Mouse (Mus musculus) C2C12 (cell line): Measurements from ENCODE around the gene Prr12. TPM values are rescaled to one million over a fixed set of nuclear protein-coding genes. Genes with fewer than 3 reads are reported as not detected.
A peak's percentile ranks its signal among the peaks of the same experiment; 100 is the strongest.

Source experiments
- H3K27me3 ChIP-seq: one replicate; pipeline ENCODE4 v1.6.1; 2011; ENCODE audit not compliant: control insufficient read depth, insufficient read depth, insufficient read length
- H3K36me3 ChIP-seq: one replicate; pipeline ENCODE4 v1.6.1; 2011; ENCODE audit not compliant: control insufficient read depth, insufficient read depth
- H3K4me3 ChIP-seq: one replicate; pipeline ENCODE4 v1.5.1; 2011; ENCODE audit warnings: mild to moderate bottlenecking, control low read depth; ENCODE audit not compliant: poor library complexity, insufficient read depth, severe bottlenecking
- H3K79me2 ChIP-seq: one replicate; pipeline ENCODE4 v1.6.1; 2011; ENCODE audit not compliant: control insufficient read depth, insufficient read depth
- H3K79me3 ChIP-seq: one replicate; pipeline ENCODE4 v1.6.1; 2011; ENCODE audit warnings: low read depth, control low read depth
- H3ac ChIP-seq: one replicate; pipeline ENCODE3; 2011; ENCODE audit warnings: low read depth; ENCODE audit not compliant: control insufficient read depth, insufficient read length
- CEBPB ChIP-seq: IDR thresholded peaks from one replicate; pipeline ENCODE4 v1.6.1; 2011; ENCODE audit warnings: low read depth, mild to moderate bottlenecking, control low read depth, moderate library complexity
- CTCF ChIP-seq: IDR thresholded peaks from one replicate; pipeline ENCODE4 v1.5.1; 2011; ENCODE audit not compliant: control insufficient read depth, insufficient read depth, insufficient read length
- FOSL1 ChIP-seq: IDR thresholded peaks from one replicate; pipeline ENCODE4 v1.8.0; 2011; ENCODE audit warnings: mild to moderate bottlenecking, low read length; ENCODE audit not compliant: poor library complexity, insufficient read depth, severe bottlenecking
- MAX ChIP-seq: IDR thresholded peaks from one replicate; pipeline ENCODE4 v1.6.1; 2011; ENCODE audit warnings: mild to moderate bottlenecking, control low read depth
- MYOD1 ChIP-seq: IDR thresholded peaks from one replicate; pipeline ENCODE4 v1.6.1; 2011; ENCODE audit warnings: low read depth; ENCODE audit not compliant: control insufficient read depth, insufficient read length
- MYOG ChIP-seq: IDR thresholded peaks from one replicate; pipeline ENCODE4 v1.6.1; 2011; ENCODE audit not compliant: control insufficient read depth, insufficient read length; ENCODE audit errors: extremely low read depth
- USF1 ChIP-seq: IDR thresholded peaks from one replicate; pipeline ENCODE4 v1.6.1; 2011; ENCODE audit warnings: low read depth, mild to moderate bottlenecking, control low read depth, moderate library complexity
- polyA plus RNA-seq: library from polyadenylated mRNA; unstranded; fragments of >200 nt; fragmentation: generic; extraction: Trizol; gene quantifications from one replicate; pipeline ENCODE4 v1.2.1, GENCODE M21; 2012; ENCODE audit warnings: missing spikeins

The Prr12 gene
- polyA plus RNA-seq, 1 experiment, result 14.2 TPM

DNA sequence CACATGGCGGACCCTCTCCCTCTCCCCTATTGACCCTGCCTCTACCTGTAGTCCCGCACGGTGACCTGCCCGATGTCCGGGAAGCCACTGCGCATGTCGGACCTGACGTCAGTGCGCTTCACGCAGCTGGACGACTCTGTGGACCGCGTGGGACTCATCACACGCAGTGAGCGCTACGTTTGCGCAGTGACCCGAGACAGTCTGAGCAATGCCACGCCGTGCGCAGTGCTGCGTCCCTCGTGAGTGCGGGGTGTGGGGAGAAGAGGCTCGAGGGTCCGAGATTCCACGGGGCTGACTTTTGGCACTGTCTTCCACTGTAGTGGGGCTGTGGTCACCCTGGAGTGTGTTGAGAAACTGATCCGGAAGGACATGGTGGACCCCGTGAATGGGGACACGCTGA, 23.8 kb upstream of the Prr12 start:
- no peak overlapping the region for H3ac ChIP-seq
- peaks cover 23% of the 10 kb centered on the region for H3K79me2 ChIP-seq
- TF ChIP-seq MAX, result no peak
- no peak for TF ChIP-seq FOSL1
- no peak for TF ChIP-seq CEBPB
- no peak for TF ChIP-seq USF1
- TF ChIP-seq MYOD1, result no peak
- TF ChIP-seq MYOG, result no peak
- TF ChIP-seq CTCF, result no peak
- peaks cover 10% of the 10 kb centered on the region for H3K36me3 ChIP-seq
- H3K4me3 ChIP-seq, result no peak overlapping the region
- no peaks in the 10 kb centered on the region for H3K27me3 ChIP-seq
- peaks cover 8% of the 10 kb centered on the region for H3K79me3 ChIP-seq

DNA sequence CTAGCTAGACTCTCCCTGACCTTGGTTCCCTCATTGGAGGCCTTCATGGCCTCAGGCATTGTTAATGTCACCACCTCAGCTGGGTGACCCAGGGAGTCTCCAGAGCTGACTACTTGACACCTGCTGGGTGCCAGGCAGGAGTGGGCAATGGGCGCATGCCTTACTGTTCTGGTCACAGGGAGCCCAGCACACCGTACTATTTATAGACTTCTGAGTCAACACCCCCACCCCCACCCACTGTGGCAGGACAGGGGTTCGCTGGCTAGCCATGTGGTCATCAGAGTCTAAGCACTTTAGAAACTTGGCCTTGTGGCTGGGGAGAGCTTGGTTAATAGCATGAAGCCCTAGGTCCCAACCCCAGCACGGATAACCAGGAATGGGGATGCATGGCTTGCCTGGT, 22.7 kb upstream of the Prr12 start:
- no peaks in the 10 kb centered on the region for H3K27me3 ChIP-seq
- no peak overlapping the region for H3K4me3 ChIP-seq
- H3K79me3 ChIP-seq, result peaks cover 15% of the 10 kb centered on the region
- peaks cover 10% of the 10 kb centered on the region for H3K36me3 ChIP-seq
- peaks cover 33% of the 10 kb centered on the region for H3K79me2 ChIP-seq
- peak overlapping the region; percentile 37 for H3ac ChIP-seq
- TF ChIP-seq CTCF (no peak), MYOD1 (peak; percentile 47)

DNA sequence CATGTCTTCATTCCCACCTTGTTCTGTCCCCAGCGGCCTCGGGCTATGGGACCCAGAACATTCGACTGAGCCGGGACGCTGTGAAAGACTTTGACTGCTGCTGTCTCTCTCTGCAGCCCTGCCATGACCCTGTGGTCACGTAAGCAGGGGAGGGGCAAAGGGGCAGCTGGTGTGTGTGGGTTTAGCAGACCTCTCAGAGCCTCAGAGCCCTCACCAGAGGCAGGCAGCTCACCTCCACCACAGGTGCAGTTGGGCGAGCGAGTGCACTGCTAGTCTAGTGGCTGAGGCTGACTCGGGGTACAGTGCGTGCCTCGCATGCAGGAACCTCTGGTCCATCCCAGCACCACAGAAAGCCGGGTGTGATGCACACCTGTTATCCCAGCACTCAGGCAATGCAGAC, 21.3 kb upstream of the Prr12 start:
- H3K79me2 ChIP-seq, result peaks cover 47% of the 10 kb centered on the region
- no peak overlapping the region for H3K4me3 ChIP-seq
- TF ChIP-seq CTCF (no peak), MAX (no peak), MYOD1 (no peak), FOSL1 (no peak), MYOG (no peak), USF1 (no peak), CEBPB (no peak)
- H3K36me3 ChIP-seq, result peaks cover 10% of the 10 kb centered on the region
- H3ac ChIP-seq, result no peak overlapping the region
- H3K27me3 ChIP-seq, result no peaks in the 10 kb centered on the region
- peaks cover 25% of the 10 kb centered on the region for H3K79me3 ChIP-seq

DNA sequence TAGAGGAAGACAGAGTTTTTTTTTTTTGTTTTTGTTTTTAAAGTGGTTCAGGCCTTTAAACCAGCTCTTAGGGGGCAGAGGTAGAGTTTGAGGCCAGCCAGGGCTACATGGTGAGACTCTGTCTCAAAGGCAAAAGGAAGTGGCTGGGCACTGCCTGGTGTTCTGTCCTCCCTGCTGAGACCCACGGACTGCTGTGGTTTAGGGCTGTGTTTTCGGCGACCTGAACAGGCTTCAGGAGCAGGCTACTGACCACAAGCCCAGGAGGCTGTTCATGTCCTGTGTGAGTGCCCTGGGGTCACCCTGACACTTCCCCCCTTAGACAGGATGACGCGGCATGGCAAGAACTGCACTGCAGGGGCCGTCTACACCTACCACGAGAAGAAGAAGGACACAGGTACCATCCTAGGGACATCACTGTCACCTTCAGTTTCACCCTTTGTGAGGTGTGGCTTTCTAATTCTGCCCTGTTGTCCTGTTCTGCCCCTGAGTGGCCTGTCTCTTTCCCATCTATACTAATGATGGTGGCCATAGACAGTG, 20.6 kb upstream of the Prr12 start:
- no peak for TF ChIP-seq FOSL1
- no peak for TF ChIP-seq CEBPB
- no peak for TF ChIP-seq MAX
- no peak for TF ChIP-seq MYOD1
- TF ChIP-seq USF1, result no peak
- no peak for TF ChIP-seq CTCF
- TF ChIP-seq MYOG, result no peak
- Histone ChIP-seq H3ac (no peak overlapping the region), H3K79me2 (peaks cover 55% of the 10 kb centered on the region), H3K4me3 (no peak overlapping the region), H3K27me3 (no peaks in the 10 kb centered on the region), H3K36me3 (peaks cover 10% of the 10 kb centered on the region), H3K79me3 (peaks cover 32% of the 10 kb centered on the region)

GRCm38 (mm10) chr7:45072230-45072629, 19.5 kb upstream of the Prr12 start:
- TF ChIP-seq CTCF, result peak; percentile 10
- no peak for TF ChIP-seq USF1
- peaks cover 4% of the 10 kb centered on the region for H3K36me3 ChIP-seq
- H3K27me3 ChIP-seq, result no peaks in the 10 kb centered on the region
- peaks cover 62% of the 10 kb centered on the region for H3K79me2 ChIP-seq
- no peak overlapping the region for H3ac ChIP-seq
- H3K4me3 ChIP-seq, result no peak overlapping the region
- peaks cover 33% of the 10 kb centered on the region for H3K79me3 ChIP-seq

DNA sequence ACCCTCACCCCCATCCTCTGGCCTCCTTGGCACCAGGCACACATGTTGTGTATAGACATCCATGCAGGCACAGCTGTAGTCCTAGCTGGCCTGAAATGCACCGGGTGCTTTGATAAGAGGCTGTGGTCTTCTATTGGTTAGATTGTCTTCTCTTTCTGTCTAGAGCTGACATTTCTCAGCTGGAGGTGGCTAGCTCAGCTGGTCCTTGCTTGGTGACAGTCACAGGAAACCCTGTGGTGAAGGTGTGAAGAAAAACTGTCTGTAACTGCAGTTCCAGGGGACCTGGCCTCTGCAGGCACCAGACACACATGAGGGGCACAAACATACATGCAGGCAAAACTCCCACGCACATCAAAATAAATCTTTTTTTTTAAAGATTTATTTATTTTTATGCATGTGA, 17.0 kb upstream of the Prr12 start:
- Histone ChIP-seq H3K79me3 (peaks cover 48% of the 10 kb centered on the region), H3K36me3 (peaks cover 4% of the 10 kb centered on the region), H3K79me2 (peaks cover 88% of the 10 kb centered on the region), H3ac (no peak overlapping the region), H3K27me3 (no peaks in the 10 kb centered on the region), H3K4me3 (no peak overlapping the region)
- TF ChIP-seq MAX, result no peak
- no peak for TF ChIP-seq MYOD1
- no peak for TF ChIP-seq CTCF
- TF ChIP-seq CEBPB, result no peak
- TF ChIP-seq USF1, result no peak
- TF ChIP-seq FOSL1, result no peak
- TF ChIP-seq MYOG, result no peak
